Mouse (Mus musculus) C3H10T1/2 (cell line): Measurements from ENCODE around the gene Olfr1330. TPM values are rescaled to one million over a fixed set of nuclear protein-coding genes. Genes with fewer than 3 reads are reported as not detected.

Source experiments
- polyA plus RNA-seq, 2 experiments: library from polyadenylated mRNA; unstranded; fragments of >200 nt; fragmentation: generic; extraction: Trizol; gene quantifications; one replicate each; pipeline ENCODE4 v1.2.1; 2012; ENCODE audit warnings: missing spikeins in 2 of 2

Gene Olfr1330
- polyA plus RNA-seq = under 1 TPM in 1 of 2 experiments, not detected in 1; 0.01 TPM

GRCm38 (mm10) chr4:118888297-118888696 lies at the start of gene Olfr1330:
Olfr1330 (plus strand) TSS chr4:118888597.

DNA sequence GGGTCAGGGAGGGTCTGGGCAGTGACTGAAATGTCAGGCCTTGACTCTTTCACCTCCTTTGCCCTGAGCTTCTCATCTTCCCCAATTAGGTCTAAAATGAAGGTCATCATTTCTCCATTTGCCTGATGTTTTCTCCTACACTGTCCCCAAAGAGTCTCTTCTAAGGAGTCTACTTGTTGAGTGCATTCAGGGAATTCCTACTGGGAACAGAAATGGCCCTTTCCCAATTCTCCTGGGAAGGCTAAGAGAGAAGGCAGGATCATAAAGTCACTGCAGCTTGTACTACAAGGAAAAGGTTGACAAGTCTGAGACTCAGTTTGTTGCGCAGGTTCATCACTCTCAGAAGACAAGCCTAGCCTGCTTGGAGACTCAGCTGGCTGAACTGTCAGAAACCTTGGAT lies 24.0 kb upstream of the Olfr1330 start, which contains the start of gene Olfr1331:
Olfr1331 (plus strand) TSS at position 301 of the 400 bp plus-strand sequence.

GRCm38 (mm10) chr4:118917365-118917764 lies 29.0 kb downstream of the Olfr1330 start, which contains the start of gene Olfr1329:
Olfr1329 (minus strand) TSS chr4:118917465.

DNA sequence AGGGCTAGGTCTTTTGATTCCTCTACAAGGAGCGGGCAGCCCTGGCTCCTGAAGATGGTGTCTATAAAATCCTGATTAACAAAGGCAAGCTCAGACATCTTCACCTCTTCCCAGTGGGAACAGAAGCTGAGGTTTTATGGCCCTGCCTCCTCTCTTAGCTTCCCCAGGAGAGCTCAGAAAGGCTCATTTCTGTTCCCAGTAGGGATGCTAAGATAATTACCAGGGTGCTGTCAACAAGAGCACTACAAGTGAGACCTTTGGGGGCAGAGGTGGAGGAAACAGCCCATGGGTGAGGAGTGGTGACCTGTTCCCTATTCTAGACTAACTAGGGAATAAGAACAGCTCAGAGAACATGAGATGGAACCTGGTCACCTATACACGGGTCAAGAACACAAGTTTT lies 50.1 kb downstream of the Olfr1330 start, which contains the start of gene Olfr1328:
Olfr1328 (minus strand) TSS at position 101 of the 400 bp plus-strand sequence.

Other genes starting within 250 kb of the Olfr1330 start
- gene Olfr62, start 229.6 kb upstream of the Olfr1330 start, polyA plus RNA-seq = not detected
- gene Olfr1342, start 195.8 kb upstream of the Olfr1330 start, polyA plus RNA-seq = not detected
- not detected for gene Olfr1341, start 185.1 kb upstream of the Olfr1330 start, polyA plus RNA-seq
- gene Olfr1340, start 168.5 kb upstream of the Olfr1330 start, polyA plus RNA-seq = not detected
- not detected for gene Olfr1339, start 156.4 kb upstream of the Olfr1330 start, polyA plus RNA-seq
- gene Olfr1338, start 129.9 kb upstream of the Olfr1330 start, polyA plus RNA-seq = not detected
- gene Olfr1337, start 106.0 kb upstream of the Olfr1330 start, polyA plus RNA-seq = not detected
- not detected for gene Olfr1335, start 78.7 kb upstream of the Olfr1330 start, polyA plus RNA-seq
- not detected for gene Olfr1333, start 52.3 kb upstream of the Olfr1330 start, polyA plus RNA-seq
- gene Olfr1331, start 23.9 kb upstream of the Olfr1330 start, polyA plus RNA-seq = not detected
- not detected for gene Olfr1329, start 28.9 kb downstream of the Olfr1330 start, polyA plus RNA-seq
- not detected for gene Olfr1328, start 50.0 kb downstream of the Olfr1330 start, polyA plus RNA-seq
- gene Lao1, start 73.0 kb downstream of the Olfr1330 start, polyA plus RNA-seq = not detected
- gene Slc2a1, start 220.1 kb downstream of the Olfr1330 start, polyA plus RNA-seq = 10 to 100 TPM; 20.9 to 23.8 TPM